Comparison of ENCODE assay signal across 31 mouse cellular contexts in genomic region chr19:59954936-59955335, GRCm38 (mm10).
"Had no signal": no experiment of that assay in that cellular context is flagged by ENCODE, and none has a peak within 500 bp of the region (broad histone marks: within the 10 kb centered on the region; RNA-seq: fewer than 3 reads in every experiment).

No protein-coding gene starts in this region.

- H3K9me3 ChIP-seq: limb, embryonic 10.5 days; limb, embryonic 12.5 days; limb, embryonic 13.5 days; limb, embryonic 15.5 days; liver, embryonic 12.5 days; liver, embryonic 13.5 days; liver, embryonic 15.5 days; lung, embryonic 15.5 days; megakaryocyte, embryonic 14.5 days; midbrain, embryonic 10.5 days; midbrain, embryonic 12.5 days; midbrain, embryonic 13.5 days; midbrain, embryonic 15.5 days; neural tube, embryonic 12.5 days had no signal

- H3K4me1 ChIP-seq: limb, embryonic 15.5 days; liver, embryonic 12.5 days; liver, embryonic 13.5 days; liver, embryonic 15.5 days; lung, embryonic 15.5 days; megakaryocyte, embryonic 14.5 days; midbrain, embryonic 10.5 days; midbrain, embryonic 12.5 days; midbrain, embryonic 13.5 days; midbrain, embryonic 15.5 days; neural tube, embryonic 12.5 days had no signal

- DNase-seq: left cerebral cortex, postnatal 4 days; liver; liver, embryonic 13.5 days; liver, postnatal 0 days; lung, adult 18-20 months; lung, adult 2 months; lung, embryonic 14.5 days; lung, postnatal 10 days; lung, postnatal 14 days; lung, postnatal 36 days; lung, postnatal 4 days; midbrain, embryonic 14.5 days had no signal

- H3K4me2 ChIP-seq: limb, embryonic 12.5 days; limb, embryonic 13.5 days; limb, embryonic 15.5 days; liver, embryonic 12.5 days; liver, embryonic 13.5 days; liver, embryonic 15.5 days; lung, embryonic 14.5 days; lung, embryonic 15.5 days; midbrain, embryonic 11.5 days; midbrain, embryonic 12.5 days; midbrain, embryonic 13.5 days; midbrain, embryonic 15.5 days; neural tube, embryonic 12.5 days had no signal

- H3K27ac ChIP-seq: limb, embryonic 10.5 days; limb, embryonic 12.5 days; limb, embryonic 13.5 days; limb, embryonic 15.5 days; liver, embryonic 12.5 days; liver, embryonic 13.5 days; liver, embryonic 14.5 days; liver, embryonic 15.5 days; lung, embryonic 15.5 days; macrophage; midbrain, embryonic 10.5 days; midbrain, embryonic 12.5 days; midbrain, embryonic 13.5 days; midbrain, embryonic 15.5 days; neural tube, embryonic 12.5 days had no signal

- H3K4me3 ChIP-seq: limb, embryonic 10.5 days; limb, embryonic 12.5 days; limb, embryonic 13.5 days; limb, embryonic 15.5 days; liver, embryonic 12.5 days; liver, embryonic 13.5 days; liver, embryonic 15.5 days; lung, embryonic 15.5 days; megakaryocyte, embryonic 14.5 days; midbrain, embryonic 10.5 days; midbrain, embryonic 12.5 days; midbrain, embryonic 13.5 days; midbrain, embryonic 15.5 days; myocyte; neural tube, embryonic 12.5 days had no signal

- H3K27me3 ChIP-seq: limb, embryonic 12.5 days; limb, embryonic 15.5 days; liver, embryonic 15.5 days; lung, embryonic 15.5 days; megakaryocyte, embryonic 14.5 days; midbrain, embryonic 12.5 days; midbrain, embryonic 13.5 days; midbrain, embryonic 15.5 days; neural tube, embryonic 12.5 days had no signal

- ATAC-seq: liver, embryonic 12.5 days; liver, postnatal 0 days; lung, postnatal 0 days; midbrain, embryonic 13.5 days; midbrain, embryonic 15.5 days; midbrain, embryonic 16.5 days had no signal

- H3K36me3 ChIP-seq: limb, embryonic 10.5 days; limb, embryonic 12.5 days; limb, embryonic 13.5 days; limb, embryonic 15.5 days; liver, embryonic 12.5 days; liver, embryonic 13.5 days; liver, embryonic 15.5 days; lung, embryonic 15.5 days; midbrain, embryonic 10.5 days; midbrain, embryonic 12.5 days; midbrain, embryonic 13.5 days; midbrain, embryonic 15.5 days; neural tube, embryonic 12.5 days had no signal

- H3K9ac ChIP-seq: limb, embryonic 12.5 days; limb, embryonic 13.5 days; limb, embryonic 15.5 days; liver, embryonic 12.5 days; liver, embryonic 13.5 days; liver, embryonic 14.5 days; liver, embryonic 15.5 days; liver, postnatal 0 days; lung, embryonic 14.5 days; lung, embryonic 15.5 days; midbrain, embryonic 12.5 days; midbrain, embryonic 13.5 days; midbrain, embryonic 15.5 days; neural tube, embryonic 12.5 days had no signal
